Mouse (Mus musculus) cerebellum, adult 11 months (tissue): ENCODE data around the gene Rgs9bp.

Experiments
- DNase-seq: peaks from one replicate; pipeline ENCODE4 v3.0.0; 2022

Rgs9bp gene

GRCm38 (mm10) chr7:35585191-35586054, at the start of gene Rgs9bp:
TSS of gene Rgs9bp (minus strand) at chr7:35585582.
- DNase-seq, result peak; percentile 21

GRCm38 (mm10) chr7:35628496-35628895, 43.1 kb upstream of the Rgs9bp start:
- DNase-seq, result no peak

- peak; percentile 36 for DNase-seq
Observed at GRCm38 (mm10) chr7:35627371-35627770, 42.0 kb upstream of the Rgs9bp start.

- DNase-seq, result no peak
Observed at GRCm38 (mm10) chr7:35626038-35626437, 40.7 kb upstream of the Rgs9bp start.

GRCm38 (mm10) chr7:35622626-35623025, 37.2 kb upstream of the Rgs9bp start:
- DNase-seq, result no peak

GRCm38 (mm10) chr7:35617513-35617912, 32.1 kb upstream of the Rgs9bp start:
- no peak for DNase-seq

GRCm38 (mm10) chr7:35609245-35609644, 23.9 kb upstream of the Rgs9bp start:
- DNase-seq, result no peak

- no peak for DNase-seq
Observed at GRCm38 (mm10) chr7:35606816-35607215, 21.4 kb upstream of the Rgs9bp start.

- no peak for DNase-seq
Observed at GRCm38 (mm10) chr7:35602766-35603165, 17.4 kb upstream of the Rgs9bp start.

- DNase-seq, result no peak
Observed at GRCm38 (mm10) chr7:35601106-35601505, 15.7 kb upstream of the Rgs9bp start.

- DNase-seq, result no peak
Observed at GRCm38 (mm10) chr7:35600031-35600430, 14.6 kb upstream of the Rgs9bp start.

- DNase-seq, result no peak
Observed at GRCm38 (mm10) chr7:35599492-35599891, 14.1 kb upstream of the Rgs9bp start.

GRCm38 (mm10) chr7:35594311-35594710, 8.9 kb upstream of the Rgs9bp start:
- no peak for DNase-seq

- DNase-seq, result no peak
Observed at GRCm38 (mm10) chr7:35590731-35591191, 5.4 kb upstream of the Rgs9bp start.

- DNase-seq, result no peak
Observed at GRCm38 (mm10) chr7:35589485-35589884, 4.1 kb upstream of the Rgs9bp start.

- no peak for DNase-seq
Observed at GRCm38 (mm10) chr7:35588680-35589428, 3.5 kb upstream of the Rgs9bp start.

GRCm38 (mm10) chr7:35587728-35588127, 2.3 kb upstream of the Rgs9bp start:
- no peak for DNase-seq

- DNase-seq, result no peak
Observed at GRCm38 (mm10) chr7:35586906-35587445, 1.6 kb upstream of the Rgs9bp start.

- peak; percentile 92 for DNase-seq
Observed at GRCm38 (mm10) chr7:35586055-35586905, 898 bp upstream of the Rgs9bp start, which contains the start of gene Ankrd27. TSS of gene Ankrd27 (plus strand) at chr7:35586244.

- no peak for DNase-seq
Observed at GRCm38 (mm10) chr7:35584786-35585190, 594 bp downstream of the Rgs9bp start.

GRCm38 (mm10) chr7:35584068-35584785, 1.2 kb downstream of the Rgs9bp start:
- DNase-seq, result no peak
